Mouse (Mus musculus) forelimb bud, embryonic 11.5 days (tissue): Measurements from ENCODE around the gene Kank4.
"Not testable (repeated sequence)": the region's sequence is repeated elsewhere in the genome, so short reads cannot be mapped to it uniquely, and the experiment has no call there.

ENCODE experiments used
- DNase-seq: peaks from one replicate; pipeline ENCODE4 v3.0.0-alpha.2; 2012; ENCODE audit warnings: low read depth, low spot score

The Kank4 gene

GRCm38 (mm10) chr4:98817184-98817911 is at the start of gene Kank4:
TSS of gene Kank4 (minus strand) at chr4:98817537.
- peak; percentile 64 for DNase-seq

DNA sequence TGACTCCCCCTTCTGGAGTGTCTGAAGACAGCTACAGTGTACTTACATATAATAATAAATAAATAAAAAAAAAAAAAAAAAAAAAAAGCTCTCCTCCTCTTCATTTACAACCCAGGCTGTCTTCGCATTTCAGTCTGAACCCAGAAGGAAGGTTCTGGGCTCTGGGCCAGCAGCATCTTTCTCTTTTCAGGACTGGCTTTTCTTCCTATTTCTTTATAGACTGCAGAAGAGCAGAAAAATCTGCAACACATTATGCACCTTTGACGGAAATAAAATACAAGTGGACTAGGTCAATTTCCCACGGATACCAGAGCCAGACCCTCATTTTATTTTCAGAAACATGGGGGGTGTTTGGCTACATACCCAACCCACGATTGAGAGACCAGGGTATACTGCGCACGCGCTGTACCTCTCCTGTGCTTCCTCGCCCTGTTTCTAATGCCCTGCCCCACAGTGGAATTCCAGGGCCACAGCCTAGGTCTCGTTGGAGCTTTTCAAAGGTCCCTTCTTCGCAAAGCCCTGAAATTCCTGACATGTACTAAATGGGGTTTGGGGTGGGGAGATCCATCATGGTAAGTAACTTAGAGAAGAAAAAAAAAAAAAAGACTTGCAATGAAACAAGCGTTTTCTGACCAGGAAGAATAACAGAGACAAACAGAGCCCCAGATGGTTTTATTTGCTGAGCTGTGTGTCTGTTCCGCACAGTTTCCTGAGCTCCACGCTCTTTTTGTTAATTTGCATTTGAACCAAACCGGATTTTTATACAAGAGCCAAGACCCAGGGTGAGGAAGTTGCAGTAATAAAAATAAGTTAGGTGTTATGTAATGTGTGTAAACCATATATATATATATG is 48.3 kb upstream of the Kank4 start:
- DNase-seq = no peak

- no peak for DNase-seq
Observed at GRCm38 (mm10) chr4:98864546-98864945, 47.2 kb upstream of the Kank4 start.

- no peak for DNase-seq
Observed at GRCm38 (mm10) chr4:98864094-98864493, 46.8 kb upstream of the Kank4 start.

DNA sequence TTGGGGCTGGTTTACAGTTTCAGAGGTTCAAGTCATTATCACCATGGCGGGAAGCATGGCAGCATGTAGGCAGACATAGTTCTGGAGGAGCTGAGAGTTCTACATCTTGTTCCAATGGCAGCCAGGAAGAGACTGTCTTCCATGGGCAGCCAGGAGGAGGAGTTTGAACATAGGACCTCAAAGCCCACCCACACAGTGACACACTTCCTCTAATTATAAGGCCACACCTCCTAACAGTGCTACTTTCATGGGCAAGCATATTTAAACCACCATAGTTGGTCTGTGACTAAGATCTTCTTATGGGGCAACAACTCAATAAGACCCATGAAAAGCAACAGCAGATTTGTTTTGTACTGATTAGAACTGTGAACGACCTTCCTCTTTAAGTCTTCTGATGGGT is 46.1 kb upstream of the Kank4 start:
- no peak for DNase-seq

DNA sequence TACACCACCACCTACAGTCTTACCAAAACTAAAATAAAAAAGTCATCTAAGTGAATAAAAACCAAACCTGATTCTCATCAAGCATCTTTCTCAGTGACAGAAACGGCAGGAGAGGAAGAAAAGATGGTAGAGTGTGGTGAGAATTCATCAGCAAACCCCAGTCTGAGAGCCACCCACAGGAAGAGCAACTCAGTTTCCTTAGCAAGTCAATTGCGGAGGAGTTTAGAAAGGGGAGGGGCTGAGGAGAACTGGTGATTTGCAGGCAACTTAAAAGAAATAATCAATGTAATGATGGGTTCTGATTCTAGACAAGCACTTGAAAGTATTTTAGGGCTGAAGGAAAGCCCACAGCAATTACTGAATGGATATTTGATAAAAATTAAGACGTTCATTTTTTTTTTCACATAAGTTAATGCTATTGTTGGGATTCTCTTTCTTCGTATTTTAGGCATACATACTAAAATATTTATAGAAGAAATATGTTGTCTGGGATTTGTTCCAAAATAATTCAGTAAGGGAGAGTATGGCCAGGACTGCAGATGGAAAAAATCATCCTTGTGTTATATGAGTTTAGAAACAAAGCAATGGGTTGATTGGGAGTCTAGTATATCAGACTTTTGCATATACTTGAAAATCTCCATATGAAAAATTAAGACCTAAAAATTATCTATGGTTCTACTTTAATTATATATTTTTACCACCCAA is 41.0 kb upstream of the Kank4 start:
- no peak for DNase-seq

DNA sequence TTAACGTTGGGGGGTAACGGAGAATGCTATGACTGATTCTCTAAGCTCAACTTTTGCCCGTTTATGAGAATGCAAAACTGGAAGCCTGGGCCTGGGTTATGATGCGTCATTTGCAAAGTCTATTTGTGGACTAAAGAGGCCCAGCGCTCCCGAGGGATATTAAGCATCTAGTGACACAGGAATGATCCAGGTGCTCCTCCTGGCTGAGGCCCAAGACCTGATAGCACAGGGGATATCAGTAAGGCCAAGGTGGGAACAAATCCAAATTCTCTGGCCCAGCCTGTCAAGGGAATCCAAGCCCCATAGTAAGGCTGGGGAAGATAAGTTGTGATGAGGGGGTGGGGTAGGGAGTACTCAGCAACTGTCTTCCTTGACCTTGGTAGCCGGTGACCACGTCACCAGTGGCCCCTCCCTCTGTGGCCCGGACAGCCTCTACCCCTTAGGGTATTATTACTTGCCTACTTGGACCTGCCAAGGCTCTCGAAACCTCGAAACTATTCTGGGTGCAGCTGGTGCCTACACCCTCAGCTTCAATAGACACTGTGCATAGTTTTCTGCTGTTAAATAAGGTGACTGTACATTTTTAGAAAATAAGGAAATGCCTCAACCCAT is 39.8 kb upstream of the Kank4 start:
- no peak for DNase-seq

DNA sequence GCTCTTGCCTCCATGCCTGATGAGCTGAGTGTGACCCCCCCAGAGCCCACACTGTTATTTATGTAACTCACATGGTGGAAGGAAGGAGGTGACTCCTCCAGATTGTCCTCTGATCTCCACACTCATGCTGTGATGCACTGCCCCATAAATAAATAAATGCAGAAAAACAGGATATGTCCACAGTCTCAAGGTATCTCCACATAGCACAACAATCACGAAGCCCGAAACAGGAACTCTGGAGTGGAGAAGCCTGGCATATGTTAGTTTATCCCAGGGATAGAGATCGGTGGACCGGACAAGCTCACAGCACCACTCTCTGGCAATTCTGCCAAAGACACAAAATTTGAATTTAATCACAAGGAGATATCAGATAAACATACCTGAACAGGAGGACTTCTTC is 36.6 kb upstream of the Kank4 start:
- no peak for DNase-seq

DNA sequence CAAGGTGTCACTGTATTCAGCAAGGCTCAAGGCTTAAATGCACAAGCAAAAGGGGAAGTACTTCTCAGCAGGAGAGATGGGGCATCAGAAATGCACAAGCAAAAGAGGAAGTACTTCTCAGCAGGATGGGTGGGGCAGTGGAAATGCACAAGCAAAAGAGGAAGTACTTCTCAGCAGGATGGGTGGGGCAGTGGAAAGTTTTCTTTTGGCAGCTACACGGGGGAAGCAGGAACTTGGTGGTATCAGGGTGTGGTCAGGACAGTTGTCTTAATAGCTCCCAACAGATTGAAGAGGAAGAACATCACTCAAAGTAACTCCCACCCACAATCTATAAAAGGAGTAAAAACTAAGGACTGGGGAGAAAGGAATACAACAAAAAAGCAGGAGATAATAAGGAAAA is 33.1 kb upstream of the Kank4 start:
- not testable (repeated sequence) for DNase-seq

DNA sequence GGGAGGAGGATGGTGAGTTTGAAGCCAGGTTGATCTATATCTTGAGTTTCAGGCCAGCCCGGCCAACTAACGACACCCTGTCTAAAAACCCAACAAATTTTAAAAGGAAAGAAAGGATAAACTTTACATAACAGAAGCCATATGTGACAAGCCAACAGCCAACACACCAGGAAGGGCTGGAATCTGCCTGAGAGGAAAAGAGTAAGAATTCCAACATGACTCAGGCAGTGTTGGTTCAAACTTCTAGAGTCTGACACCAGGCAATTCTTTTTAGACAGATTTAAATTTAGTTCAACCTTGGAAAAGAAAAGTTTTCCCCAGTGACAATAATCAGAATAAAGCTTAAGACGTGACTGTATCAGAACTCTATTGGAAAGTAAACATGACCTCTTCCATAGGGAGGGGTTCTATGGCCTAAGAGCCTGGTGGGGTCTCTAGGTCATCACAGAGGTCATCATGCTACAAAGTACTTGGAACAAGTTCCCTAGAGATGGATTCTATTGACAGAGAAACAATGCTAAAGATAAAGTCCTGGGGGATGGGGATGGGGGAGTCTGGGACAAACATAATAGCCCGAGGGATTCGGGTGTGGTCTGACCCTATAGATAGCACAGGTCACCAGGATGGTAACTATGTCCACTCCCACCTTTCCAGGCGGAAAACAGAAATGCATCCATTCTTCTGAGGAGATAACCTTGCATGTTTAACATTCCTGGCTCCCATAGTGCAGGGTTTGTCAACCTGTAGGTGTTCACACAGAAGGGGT is 30.0 kb upstream of the Kank4 start:
- no peak for DNase-seq

DNA sequence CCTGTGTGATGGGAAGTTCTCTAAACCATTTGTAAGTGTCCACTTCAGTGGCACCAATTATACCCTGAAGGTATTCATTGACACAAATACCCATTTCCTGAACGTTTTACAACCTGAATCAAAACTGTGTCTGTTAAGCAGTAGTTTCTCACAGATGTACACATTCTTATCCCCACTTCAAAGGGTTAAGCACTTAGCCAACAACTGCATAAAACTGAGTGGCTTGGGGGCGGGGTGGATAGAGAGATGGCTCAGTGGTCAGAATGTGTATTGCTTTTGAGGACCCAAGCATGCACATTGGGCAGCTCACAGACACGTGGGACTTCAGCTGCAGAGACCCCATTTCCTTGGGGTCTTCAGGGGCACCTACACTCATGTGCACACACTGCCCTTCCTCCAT is 29.1 kb upstream of the Kank4 start:
- no peak for DNase-seq

DNA sequence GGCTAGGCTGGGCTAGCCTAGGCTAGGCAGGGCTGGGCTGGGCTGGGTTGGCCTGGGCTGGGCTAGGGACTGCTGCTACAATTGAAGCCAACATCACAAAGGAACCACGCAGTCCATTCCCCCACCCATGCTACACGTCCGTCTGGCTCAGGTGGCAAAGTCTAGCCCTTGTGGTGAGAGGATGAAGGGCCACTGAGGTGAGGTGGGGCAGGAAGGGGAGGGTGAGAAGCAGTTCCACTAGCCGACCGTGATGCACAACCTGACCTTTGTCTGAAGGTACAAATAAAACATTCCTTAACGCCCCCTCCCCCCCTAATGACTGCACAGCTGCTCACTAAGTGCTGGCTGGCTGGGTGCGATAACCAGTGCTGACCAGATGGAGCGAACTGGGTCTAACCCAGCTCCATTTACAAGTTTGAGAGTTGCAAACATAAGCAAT is 28.4 kb upstream of the Kank4 start:
- DNase-seq = peak; percentile 55

DNA sequence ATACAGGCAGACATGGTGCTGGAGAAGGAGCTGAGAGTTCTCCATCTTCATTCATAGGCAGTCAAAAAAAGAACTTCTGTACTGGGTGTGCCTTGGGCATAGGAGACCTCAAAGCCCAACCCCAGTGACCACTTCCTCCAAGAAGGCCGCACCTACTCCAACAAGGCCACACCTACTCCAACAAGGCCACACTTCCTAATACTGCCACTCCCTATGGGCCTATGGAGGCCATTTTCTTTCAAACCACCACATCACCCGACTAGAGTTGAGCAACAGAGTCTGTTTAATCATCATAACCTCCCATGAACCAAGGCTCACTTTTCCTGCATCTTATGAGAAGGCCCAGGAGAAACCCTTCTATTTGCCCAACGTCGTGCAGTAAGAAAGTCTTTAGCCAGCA is 27.9 kb upstream of the Kank4 start:
- DNase-seq = no peak

- no peak for DNase-seq
Observed at GRCm38 (mm10) chr4:98843906-98844597, 26.7 kb upstream of the Kank4 start.

GRCm38 (mm10) chr4:98841251-98841650 is 23.9 kb upstream of the Kank4 start:
- not testable (repeated sequence) for DNase-seq

- no peak for DNase-seq
Observed at GRCm38 (mm10) chr4:98840526-98840925, 23.2 kb upstream of the Kank4 start.

- DNase-seq = no peak
Observed at GRCm38 (mm10) chr4:98838913-98839312, 21.6 kb upstream of the Kank4 start.

DNA sequence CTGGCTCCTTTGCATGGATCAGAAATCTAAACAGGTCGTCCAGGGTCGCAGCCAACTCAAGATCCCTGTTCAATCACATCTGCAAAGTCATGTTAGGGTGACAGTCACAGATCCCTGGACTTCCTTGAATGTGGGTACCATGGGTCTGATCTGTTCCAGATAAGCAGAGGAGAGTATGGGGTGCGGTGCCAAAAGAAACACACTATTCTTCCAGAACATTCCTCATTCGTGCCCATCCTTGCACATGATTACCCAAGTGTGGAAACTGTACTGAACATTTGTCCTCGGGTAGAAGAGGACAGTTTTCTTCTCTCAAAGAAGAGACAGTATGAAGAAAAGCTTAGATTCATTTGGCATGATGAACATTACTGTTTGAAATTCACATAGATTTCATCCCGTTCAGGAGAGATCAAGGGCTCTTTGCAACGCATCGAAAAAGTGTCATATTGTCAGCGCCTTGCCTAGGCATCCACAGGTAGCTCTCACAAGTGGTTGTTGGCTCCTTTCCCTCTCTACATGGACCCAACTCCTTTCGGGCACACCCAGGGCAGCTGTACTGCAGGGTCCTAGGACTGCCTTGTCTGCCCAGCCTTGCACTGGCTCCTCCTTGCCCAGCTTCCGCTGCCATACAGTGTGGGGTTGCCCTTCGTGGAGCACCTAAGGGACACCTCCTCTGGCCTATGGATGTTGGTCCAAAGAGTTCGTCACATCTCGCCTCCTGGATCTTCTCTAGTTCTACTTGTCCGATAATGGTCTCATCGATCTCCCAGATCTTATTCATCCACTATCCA is 20.6 kb upstream of the Kank4 start:
- no peak for DNase-seq

- DNase-seq = no peak
Observed at GRCm38 (mm10) chr4:98836519-98836918, 19.2 kb upstream of the Kank4 start.

- DNase-seq = no peak
Observed at GRCm38 (mm10) chr4:98834782-98835181, 17.4 kb upstream of the Kank4 start.
